Mouse (Mus musculus): Measurements from ENCODE around the gene Cyp4f17.

GRCm38 (mm10) chr17:32534068-32534467 lies 28.2 kb downstream of the Cyp4f17 start:
- TF ChIP-seq POLR2A (IDR thresholded peaks at IDR 0.05; ENCODE audit: borderline replicate concordance, extremely low read depth, insufficient read depth, insufficient read length, poor library complexity, severe bottlenecking) (no peak), CTCF (IDR thresholded peaks at IDR 0.05; ENCODE audit: borderline replicate concordance, extremely low read depth, insufficient read depth, insufficient read length) (no peak)

Measured in brain, embryonic 14.5 days (tissue).